Mouse (Mus musculus) liver, embryonic 14.5 days (tissue): Measurements from ENCODE around the gene Cd274. TPM values are rescaled to one million over a fixed set of nuclear protein-coding genes. Genes with fewer than 3 reads are reported as not detected.

Experiments
- ATAC-seq: fragments of 200-750 bp; cut with Nextera tagmentation; 2 replicates; pipeline ENCODE4 v1.8.0; 2017; ENCODE audit warnings: moderate number of reproducible peaks, mild to moderate bottlenecking, moderate library complexity; ENCODE audit not compliant: insufficient read depth
- DNase-seq, 3 experiments: peaks; one replicate each; pipeline ENCODE4 v3.0.0-alpha.2; 2012 to 2013; ENCODE audit warnings: low read depth in 3 of 3, low spot score in 3 of 3
- H3K27ac ChIP-seq: fragments of 300-500 bp; sonication (generic); 2 replicates; pipeline ENCODE4 v1.5.1; 2014; ENCODE audit warnings: moderate library complexity, mild to moderate bottlenecking, control low read depth, inconsistent platforms
- H3K27me3 ChIP-seq: fragments of 300-500 bp; sonication (generic); 2 replicates; pipeline ENCODE4 v1.6.1; 2014; ENCODE audit warnings: mild to moderate bottlenecking, low read length, moderate library complexity; ENCODE audit not compliant: control insufficient read depth, insufficient read depth
- H3K36me3 ChIP-seq: fragments of 300-500 bp; sonication (generic); replicated peaks from 2 replicates; pipeline ENCODE4 v1.6.1; 2014; ENCODE audit warnings: low read depth; ENCODE audit not compliant: control insufficient read depth, insufficient read depth
- H3K4me1 ChIP-seq, 2 experiments: fragments of 200-500 bp in 1 of 2; fragments of 300-500 bp in 1 of 2; sonication (generic) in 1 of 2; replicated peaks; 2 replicates each; pipeline ENCODE4 v1.6.1; 2012 to 2014; ENCODE audit warnings: antibody characterized with exemption in 1 of 2, inconsistent platforms in 1 of 2, low read length in 1 of 2; ENCODE audit not compliant: control insufficient read depth in 2 of 2, insufficient read depth in 2 of 2
- H3K4me2 ChIP-seq: fragments of 300-500 bp; sonication (generic); 2 replicates; pipeline ENCODE4 v1.6.1; 2014; ENCODE audit warnings: low read depth, mild to moderate bottlenecking, control low read depth, moderate library complexity
- H3K4me3 ChIP-seq, 2 experiments: fragments of 200-500 bp in 1 of 2; fragments of 300-500 bp in 1 of 2; sonication (generic) in 1 of 2; 2 replicates each; pipeline ENCODE4 v1.5.1; 2012 to 2014; ENCODE audit warnings: low read depth in 2 of 2, low read length in 2 of 2, mild to moderate bottlenecking in 2 of 2, control low read depth in 1 of 2, inconsistent platforms in 1 of 2, moderate library complexity in 1 of 2; ENCODE audit not compliant: insufficient read depth in 1 of 2
- H3K9ac ChIP-seq: fragments of 300-500 bp; sonication (generic); replicated peaks from 2 replicates; pipeline ENCODE4 v1.6.1; 2014; ENCODE audit warnings: mild to moderate bottlenecking, control low read depth, moderate library complexity
- H3K9me3 ChIP-seq: fragments of 300-500 bp; sonication (generic); 2 replicates; pipeline ENCODE4 v1.6.1; 2016; ENCODE audit warnings: low read length, mixed read lengths; ENCODE audit not compliant: control insufficient read depth
- CTCF ChIP-seq: IDR thresholded peaks from 2 replicates; pipeline ENCODE4 v1.5.1; 2016; ENCODE audit warnings: antibody characterized with exemption, low read depth, control low read depth
- EP300 ChIP-seq: IDR thresholded peaks from 2 replicates; pipeline ENCODE4 v1.6.1; 2016; ENCODE audit warnings: antibody characterized with exemption, low read depth
- WGBS: fragments of 180-500 bp; shearing (Covaris S2); extraction: QIAGEN DNeasy Blood & Tissue Kit; methylation state at CpG from one replicate; pipeline ENCODE4 v1.1.7; 2014; ENCODE audit not compliant: insufficient replicate concordance; 5-methylcytosine and 5-hydroxymethylcytosine counted together
- polyA plus RNA-seq, 2 experiments: library from polyadenylated mRNA; depleted of rRNA in 1 of 2; stranded (reverse) in 1 of 2; unstranded in 1 of 2; fragments of >200 nt; fragmentation: Nextera tagmentation in 1 of 2; extraction: Ambion mirVana in 1 of 2; gene quantifications; 2 replicates each; pipeline versions ENCODE4 v1.2.1 to v1.2.3; 2012 to 2014

Cd274 gene
- polyA plus RNA-seq, 2 experiments = 0.10 to 0.75 TPM

- H3K9me3 ChIP-seq = no peaks in the 10 kb centered on the region
- ATAC-seq = no peak
- 20% methylated on average over 2 of the region's 2 CpGs for WGBS
- H3K27me3 ChIP-seq = no peaks in the 10 kb centered on the region
- H3K4me3 ChIP-seq = no peak overlapping the region
- no peaks in the 10 kb centered on the region for H3K36me3 ChIP-seq
- no peak for DNase-seq
- peaks cover 6 to 22% of the 10 kb centered on the region in 2 experiments; a peak in 2 of 4 replicates for H3K4me1 ChIP-seq
- no peak overlapping the region for H3K4me2 ChIP-seq
- TF ChIP-seq CTCF (no peak), EP300 (no peak)
- no peak overlapping the region for H3K9ac ChIP-seq
- H3K27ac ChIP-seq = no peak overlapping the region
Measured at GRCm38 (mm10) chr19:29417188-29417587, 49.9 kb downstream of the Cd274 start.

GRCm38 (mm10) chr19:29417894-29418293 lies 50.6 kb downstream of the Cd274 start:
- H3K27ac ChIP-seq = no peak overlapping the region
- no peaks in the 10 kb centered on the region for H3K9me3 ChIP-seq
- no peak for TF ChIP-seq CTCF
- TF ChIP-seq EP300 = no peak
- 21% methylated on average over 2 of the region's 2 CpGs for WGBS
- peaks cover 6 to 22% of the 10 kb centered on the region in 2 experiments; a peak in 2 of 4 replicates for H3K4me1 ChIP-seq
- no peaks in the 10 kb centered on the region for H3K36me3 ChIP-seq
- no peak overlapping the region for H3K9ac ChIP-seq
- ATAC-seq (no peak), DNase-seq (no peak)
- H3K4me2 ChIP-seq = no peak overlapping the region
- H3K27me3 ChIP-seq = no peaks in the 10 kb centered on the region
- no peak overlapping the region for H3K4me3 ChIP-seq

- Histone ChIP-seq H3K36me3 (no peaks in the 10 kb centered on the region), H3K4me1 (peaks cover 6 to 22% of the 10 kb centered on the region in 2 experiments; a peak in 2 of 4 replicates), H3K9ac (no peak overlapping the region), H3K27ac (peak overlapping the region; percentile 30), H3K4me3 (no peak overlapping the region), H3K27me3 (no peaks in the 10 kb centered on the region), H3K9me3 (no peaks in the 10 kb centered on the region), H3K4me2 (peak overlapping the region; percentile 41)
- DNase-seq (peak in 1 of 3 experiments; percentile 18), ATAC-seq (peak; percentile 21; the same call in 1 of the 2 replicates)
- TF ChIP-seq EP300 (no peak), CTCF (no peak)
- WGBS = 2% methylated on average over 9 of the region's 9 CpGs
Measured at GRCm38 (mm10) chr19:29418661-29419115, 51.4 kb downstream of the Cd274 start.

GRCm38 (mm10) chr19:29419506-29419905 lies 52.3 kb downstream of the Cd274 start:
- no peaks in the 10 kb centered on the region for H3K27me3 ChIP-seq

GRCm38 (mm10) chr19:29419946-29420345 lies 52.7 kb downstream of the Cd274 start:
- TF ChIP-seq CTCF (no peak), EP300 (no peak)
- no peak overlapping the region for H3K9ac ChIP-seq
- DNase-seq (no peak), ATAC-seq (no peak)
- no peaks in the 10 kb centered on the region for H3K27me3 ChIP-seq
- H3K4me2 ChIP-seq = no peak overlapping the region
- H3K36me3 ChIP-seq = no peaks in the 10 kb centered on the region
- H3K4me3 ChIP-seq = no peak overlapping the region
- no peak overlapping the region for H3K27ac ChIP-seq
- no peaks in the 10 kb centered on the region for H3K9me3 ChIP-seq
- peaks cover 6 to 22% of the 10 kb centered on the region in 2 experiments; a peak in 2 of 4 replicates for H3K4me1 ChIP-seq

More at GRCm38 (mm10) chr19:29419506-29419905, 52.3 kb downstream of the Cd274 start:
- 14% methylated on average over 3 of the region's 3 CpGs for WGBS
- H3K4me1 ChIP-seq = peaks cover 6 to 22% of the 10 kb centered on the region in 2 experiments; a peak in 2 of 4 replicates
- no peak overlapping the region for H3K4me3 ChIP-seq
- H3K27ac ChIP-seq = no peak overlapping the region
- no peak for ATAC-seq
- H3K36me3 ChIP-seq = no peaks in the 10 kb centered on the region
- TF ChIP-seq EP300 (no peak), CTCF (no peak)
- H3K9ac ChIP-seq = no peak overlapping the region
- DNase-seq = no peak
- H3K9me3 ChIP-seq = no peaks in the 10 kb centered on the region
- no peak overlapping the region for H3K4me2 ChIP-seq
